Mouse (Mus musculus) heart, embryonic 11.5 days (tissue): ENCODE measurements around the gene Wfdc10. TPM values are rescaled to one million over a fixed set of nuclear protein-coding genes. Genes with fewer than 3 reads are reported as not detected.

Experiments
- ATAC-seq: fragments of 200-750 bp; cut with Nextera tagmentation; replicated peaks from 2 replicates; pipeline ENCODE4 v1.8.0; 2017; ENCODE audit warnings: moderate library complexity; ENCODE audit not compliant: insufficient number of reproducible peaks, low FRiP score, low TSS enrichment
- H3K27ac ChIP-seq: fragments of 300-500 bp; sonication (generic); 2 replicates; pipeline ENCODE4 v1.5.1; 2014; ENCODE audit warnings: mild to moderate bottlenecking, low read depth, low read length
- H3K27me3 ChIP-seq: fragments of 300-500 bp; sonication (generic); 2 replicates; pipeline ENCODE4 v1.6.1; 2014; ENCODE audit warnings: mild to moderate bottlenecking, low read length, mixed read lengths; ENCODE audit not compliant: control insufficient read depth, insufficient read depth
- H3K36me3 ChIP-seq: fragments of 300-500 bp; sonication (generic); 2 replicates; pipeline ENCODE4 v1.6.1; 2014; ENCODE audit warnings: mild to moderate bottlenecking, low read length, moderate library complexity, mixed read lengths; ENCODE audit not compliant: control insufficient read depth, insufficient read depth
- H3K4me1 ChIP-seq: fragments of 300-500 bp; sonication (generic); 2 replicates; pipeline ENCODE4 v1.6.1; 2014; ENCODE audit warnings: low read length; ENCODE audit not compliant: control insufficient read depth, insufficient read depth
- H3K4me2 ChIP-seq: fragments of 300-500 bp; sonication (generic); 2 replicates; pipeline ENCODE4 v1.6.1; 2014; ENCODE audit warnings: mild to moderate bottlenecking, moderate library complexity
- H3K4me3 ChIP-seq: fragments of 300-500 bp; sonication (generic); 2 replicates; pipeline ENCODE4 v1.5.1; 2014; ENCODE audit warnings: low read depth, low read length
- H3K9ac ChIP-seq: fragments of 300-500 bp; sonication (generic); 2 replicates; pipeline ENCODE4 v1.6.1; 2014; ENCODE audit warnings: mild to moderate bottlenecking, low read depth, low read length, moderate library complexity
- H3K9me3 ChIP-seq: fragments of 300-500 bp; sonication (generic); replicated peaks from 2 replicates; pipeline ENCODE4 v1.6.1; 2016; ENCODE audit warnings: low read length; ENCODE audit not compliant: control insufficient read depth
- WGBS: fragments of 180-500 bp; shearing (Covaris S2); extraction: QIAGEN DNeasy Blood & Tissue Kit; methylation state at CpG from one replicate; pipeline ENCODE4 v1.1.7; 2014; ENCODE audit not compliant: insufficient replicate concordance; 5-methylcytosine and 5-hydroxymethylcytosine counted together
- polyA plus RNA-seq: library from polyadenylated mRNA; unstranded; fragments of >200 nt; fragmentation: Nextera tagmentation; extraction: Ambion mirVana; gene quantifications from 2 replicates; pipeline ENCODE4 v1.2.1, GENCODE M21; 2014

Gene Wfdc10
- polyA plus RNA-seq, 1 experiment from 2014 or later, result 0.53 TPM

GRCm38 (mm10) chr2:164678848-164679625 is 23.2 kb downstream of the Wfdc10 start:
- no peaks in the 10 kb centered on the region for H3K27me3 ChIP-seq
- ATAC-seq, result peak; percentile 42; the same call in 1 of the 2 replicates
- peak overlapping the region; percentile 34 for H3K4me3 ChIP-seq
- WGBS, result 20% methylated on average over 19 of the region's 19 CpGs
- no peaks in the 10 kb centered on the region for H3K9me3 ChIP-seq
- H3K9ac ChIP-seq, result 0 out of 2 replicates have a peak overlapping the region, but pooled peaks have one; percentile 34
- H3K27ac ChIP-seq, result no peak overlapping the region
- no peaks in the 10 kb centered on the region for H3K36me3 ChIP-seq
- peak overlapping the region; percentile 63 for H3K4me2 ChIP-seq
- 0 out of 2 replicates have a peak, but pooled peaks cover 3% of the 10 kb centered on the region for H3K4me1 ChIP-seq

- Histone ChIP-seq H3K4me2 (no peak overlapping the region), H3K27ac (no peak overlapping the region), H3K9ac (no peak overlapping the region), H3K27me3 (no peaks in the 10 kb centered on the region), H3K4me1 (0 out of 2 replicates have a peak, but pooled peaks cover 3% of the 10 kb centered on the region), H3K4me3 (no peak overlapping the region), H3K36me3 (no peaks in the 10 kb centered on the region), H3K9me3 (no peaks in the 10 kb centered on the region)
- ATAC-seq, result no peak
- 46% methylated on average over 3 of the region's 3 CpGs for WGBS
Measured at GRCm38 (mm10) chr2:164679906-164680305, 24.1 kb downstream of the Wfdc10 start.

- H3K9me3 ChIP-seq, result no peaks in the 10 kb centered on the region
- H3K4me3 ChIP-seq, result no peak within 1 kb of the TSS
- H3K4me2 ChIP-seq, result no peak within 1 kb of the TSS
- 0 out of 2 replicates have a peak, but pooled peaks cover 4% of the 10 kb centered on the region for H3K27me3 ChIP-seq
- H3K9ac ChIP-seq, result no peak within 1 kb of the TSS
- no peak within 1 kb of the TSS for H3K27ac ChIP-seq
- WGBS, result 65% methylated on average over 3 of the region's 3 CpGs
- H3K36me3 ChIP-seq, result no peaks in the 10 kb centered on the region
- H3K4me1 ChIP-seq, result no peaks in the 10 kb centered on the region
- ATAC-seq, result no peak
Measured at GRCm38 (mm10) chr2:164684807-164685206, 29.0 kb downstream of the Wfdc10 start, which contains the start of gene Wfdc13. TSS of gene Wfdc13 (plus strand) at chr2:164685107.

- 75% methylated on average over 4 of the region's 4 CpGs for WGBS
- Histone ChIP-seq H3K4me2 (no peak within 1 kb of the TSS), H3K9me3 (no peaks in the 10 kb centered on the region), H3K4me1 (no peaks in the 10 kb centered on the region), H3K4me3 (no peak within 1 kb of the TSS), H3K27me3 (0 out of 2 replicates have a peak, but pooled peaks cover 3% of the 10 kb centered on the region), H3K27ac (no peak within 1 kb of the TSS), H3K9ac (no peak within 1 kb of the TSS), H3K36me3 (no peaks in the 10 kb centered on the region)
- ATAC-seq, result no peak
Measured at GRCm38 (mm10) chr2:164698201-164698600, 42.4 kb downstream of the Wfdc10 start, which contains the start of gene Spint4. TSS of gene Spint4 (plus strand) at chr2:164698501.

GRCm38 (mm10) chr2:164700959-164701358 is 45.1 kb downstream of the Wfdc10 start:
- H3K9ac ChIP-seq, result no peak overlapping the region
- H3K4me3 ChIP-seq, result no peak overlapping the region
- no peaks in the 10 kb centered on the region for H3K4me1 ChIP-seq
- no peaks in the 10 kb centered on the region for H3K9me3 ChIP-seq
- 67% methylated on average over 5 of the region's 5 CpGs for WGBS
- no peaks in the 10 kb centered on the region for H3K36me3 ChIP-seq
- H3K4me2 ChIP-seq, result no peak overlapping the region
- 0 out of 2 replicates have a peak, but pooled peaks cover 3% of the 10 kb centered on the region for H3K27me3 ChIP-seq
- no peak overlapping the region for H3K27ac ChIP-seq
- ATAC-seq, result no peak

GRCm38 (mm10) chr2:164701761-164702160 is 45.9 kb downstream of the Wfdc10 start:
- Histone ChIP-seq H3K4me1 (no peaks in the 10 kb centered on the region), H3K36me3 (no peaks in the 10 kb centered on the region), H3K4me2 (no peak overlapping the region), H3K27ac (no peak overlapping the region), H3K9ac (no peak overlapping the region), H3K9me3 (no peaks in the 10 kb centered on the region), H3K4me3 (no peak overlapping the region), H3K27me3 (0 out of 2 replicates have a peak, but pooled peaks cover 3% of the 10 kb centered on the region)
- ATAC-seq, result no peak
- WGBS, result 82% methylated on average over 5 of the region's 5 CpGs

GRCm38 (mm10) chr2:164704235-164704634 is 48.4 kb downstream of the Wfdc10 start:
- ATAC-seq, result no peak
- 72% methylated on average over 5 of the region's 5 CpGs for WGBS

GRCm38 (mm10) chr2:164705328-164705727 is 49.5 kb downstream of the Wfdc10 start:
- no peak overlapping the region for H3K27ac ChIP-seq
- H3K9ac ChIP-seq, result no peak overlapping the region
- H3K9me3 ChIP-seq, result no peaks in the 10 kb centered on the region
- ATAC-seq, result no peak
- 84% methylated on average over 6 of the region's 6 CpGs for WGBS
- no peaks in the 10 kb centered on the region for H3K4me1 ChIP-seq
- no peak overlapping the region for H3K4me3 ChIP-seq
- H3K4me2 ChIP-seq, result no peak overlapping the region
- no peaks in the 10 kb centered on the region for H3K36me3 ChIP-seq
- H3K27me3 ChIP-seq, result 0 out of 2 replicates have a peak, but pooled peaks cover 3% of the 10 kb centered on the region

More at GRCm38 (mm10) chr2:164704235-164704634, 48.4 kb downstream of the Wfdc10 start:
- no peak overlapping the region for H3K4me3 ChIP-seq
- H3K36me3 ChIP-seq, result no peaks in the 10 kb centered on the region
- H3K9me3 ChIP-seq, result no peaks in the 10 kb centered on the region
- 0 out of 2 replicates have a peak, but pooled peaks cover 3% of the 10 kb centered on the region for H3K27me3 ChIP-seq
- no peak overlapping the region for H3K27ac ChIP-seq
- H3K4me1 ChIP-seq, result no peaks in the 10 kb centered on the region
- no peak overlapping the region for H3K9ac ChIP-seq
- no peak overlapping the region for H3K4me2 ChIP-seq
